Mouse (Mus musculus): Measurements from ENCODE around the gene Serbp1. TPM values are rescaled to one million over a fixed set of nuclear protein-coding genes. Genes with fewer than 3 reads are reported as not detected.

Serbp1 gene
- polyA plus RNA-seq, 1 experiment = 179 TPM

- no peak overlapping the region for H3K27ac ChIP-seq (ENCODE audit: insufficient read depth, low read length)
- no peak overlapping the region for H3K4me3 ChIP-seq (ENCODE audit: insufficient read depth, low read length)
- no peaks in the 10 kb centered on the region for H3K4me1 ChIP-seq (ENCODE audit: control insufficient read depth, insufficient read depth, low read length)
- TF ChIP-seq CTCF (IDR thresholded peaks at IDR 0.05; ENCODE audit: extremely low read depth, insufficient read depth, low read length) (no peak), POLR2A (IDR thresholded peaks at IDR 0.05; ENCODE audit: extremely low read depth, insufficient read depth, low read length) (no peak)
These were observed 44.9 kb downstream of the Serbp1 start for GRCm38 (mm10) chr6:67282897-67283296.

DNA sequence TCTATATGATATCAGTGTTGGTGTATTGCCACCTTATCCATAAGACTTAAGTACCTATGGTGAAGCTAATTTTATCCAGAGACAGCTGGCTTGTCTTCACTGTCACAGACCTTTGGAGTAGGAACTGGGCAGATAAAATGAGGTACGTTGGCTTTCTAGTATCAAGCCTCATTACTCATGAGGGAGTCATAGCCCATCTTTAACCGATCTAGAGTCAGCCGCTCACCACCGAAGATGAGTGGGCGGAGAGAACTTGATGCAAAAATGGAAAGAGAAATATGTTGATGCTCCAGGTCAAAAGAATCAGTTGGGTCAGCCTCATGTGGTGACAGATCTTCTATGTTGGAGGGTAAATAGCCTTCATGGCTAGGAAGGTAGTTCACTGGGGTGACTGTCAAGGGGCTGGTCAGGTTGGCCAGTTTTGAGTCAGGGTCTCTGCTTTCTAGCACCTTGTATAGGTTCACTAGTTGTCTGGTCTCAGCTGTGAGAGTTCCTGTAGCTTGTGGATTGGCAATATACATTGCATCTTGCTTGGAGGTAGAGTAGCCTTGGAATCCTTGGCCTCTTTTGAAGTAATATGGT is 54.2 kb downstream of the Serbp1 start:
- TF ChIP-seq CTCF (IDR thresholded peaks at IDR 0.05; ENCODE audit: extremely low read depth, insufficient read depth, low read length) (no peak), POLR2A (IDR thresholded peaks at IDR 0.05; ENCODE audit: extremely low read depth, insufficient read depth, low read length) (no peak)
- Histone ChIP-seq H3K27ac (ENCODE audit: insufficient read depth, low read length) (no peak overlapping the region), H3K4me1 (ENCODE audit: control insufficient read depth, insufficient read depth, low read length) (no peaks in the 10 kb centered on the region; the same call in 1 of the 2 replicates), H3K4me3 (ENCODE audit: insufficient read depth, low read length) (no peak overlapping the region)

DNA sequence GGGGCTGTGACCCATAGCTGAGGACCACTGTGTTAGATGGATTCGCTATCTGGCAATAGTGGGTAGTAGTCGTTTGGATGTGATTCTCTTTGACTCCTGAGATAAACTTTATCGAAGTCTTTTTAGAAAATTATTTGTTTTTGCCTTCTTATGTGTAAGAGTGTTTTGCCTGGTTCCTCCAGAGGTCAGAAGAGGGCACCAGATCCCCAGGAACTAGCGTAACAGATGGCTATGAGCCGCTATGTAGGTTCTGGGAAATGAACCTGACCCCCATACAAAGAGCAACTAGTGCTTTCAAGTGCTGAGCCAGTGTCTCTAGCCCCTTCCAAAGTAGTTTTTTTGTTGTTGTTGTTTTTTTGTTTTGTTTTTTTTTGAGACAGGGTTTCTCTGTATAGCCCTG is 58.1 kb downstream of the Serbp1 start:
- Histone ChIP-seq H3K4me1 (ENCODE audit: control insufficient read depth, insufficient read depth, low read length) (peaks cover 7% of the 10 kb centered on the region; the same call in 1 of the 2 replicates), H3K27ac (ENCODE audit: insufficient read depth, low read length) (no peak overlapping the region), H3K4me3 (ENCODE audit: insufficient read depth, low read length) (no peak overlapping the region)
- TF ChIP-seq POLR2A (IDR thresholded peaks at IDR 0.05; ENCODE audit: extremely low read depth, insufficient read depth, low read length) (no peak), CTCF (IDR thresholded peaks at IDR 0.05; ENCODE audit: extremely low read depth, insufficient read depth, low read length) (no peak)

GRCm38 (mm10) chr6:67298742-67299141 is 60.8 kb downstream of the Serbp1 start:
- Histone ChIP-seq H3K4me3 (ENCODE audit: insufficient read depth, low read length) (no peak overlapping the region), H3K27ac (ENCODE audit: insufficient read depth, low read length) (no peak overlapping the region), H3K4me1 (ENCODE audit: control insufficient read depth, insufficient read depth, low read length) (peaks cover 10% of the 10 kb centered on the region)
- no peak for TF ChIP-seq CTCF (IDR thresholded peaks at IDR 0.05; ENCODE audit: extremely low read depth, insufficient read depth, low read length)
- no peak for TF ChIP-seq POLR2A (IDR thresholded peaks at IDR 0.05; ENCODE audit: extremely low read depth, insufficient read depth, low read length)

DNA sequence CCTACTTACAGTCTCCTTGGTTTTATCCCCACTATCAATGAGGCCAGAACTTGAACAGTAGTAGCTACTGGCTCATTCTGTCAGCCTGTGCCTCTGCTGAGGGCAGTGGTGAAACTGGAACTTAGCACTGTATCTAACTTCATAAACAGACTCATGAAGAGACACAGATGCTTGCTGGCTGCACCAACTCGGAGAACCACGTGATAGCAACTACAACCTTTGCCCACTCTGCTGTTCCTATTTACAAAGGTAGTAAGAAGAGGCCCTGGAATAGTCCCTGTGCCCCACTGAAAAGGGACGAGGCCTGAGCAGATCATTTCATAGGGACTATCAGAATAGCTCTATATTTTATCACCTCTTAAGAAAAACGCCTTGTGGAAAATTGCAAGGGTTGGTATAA is 62.3 kb downstream of the Serbp1 start:
- no peak for TF ChIP-seq POLR2A (IDR thresholded peaks at IDR 0.05; ENCODE audit: extremely low read depth, insufficient read depth, low read length)
- TF ChIP-seq CTCF (IDR thresholded peaks at IDR 0.05; ENCODE audit: extremely low read depth, insufficient read depth, low read length) = no peak
- peaks cover 10% of the 10 kb centered on the region for H3K4me1 ChIP-seq (ENCODE audit: control insufficient read depth, insufficient read depth, low read length)
- no peak overlapping the region for H3K4me3 ChIP-seq (ENCODE audit: insufficient read depth, low read length)
- peak overlapping the region; percentile 28; the same call in 1 of the 2 replicates for H3K27ac ChIP-seq (ENCODE audit: insufficient read depth, low read length)

DNA sequence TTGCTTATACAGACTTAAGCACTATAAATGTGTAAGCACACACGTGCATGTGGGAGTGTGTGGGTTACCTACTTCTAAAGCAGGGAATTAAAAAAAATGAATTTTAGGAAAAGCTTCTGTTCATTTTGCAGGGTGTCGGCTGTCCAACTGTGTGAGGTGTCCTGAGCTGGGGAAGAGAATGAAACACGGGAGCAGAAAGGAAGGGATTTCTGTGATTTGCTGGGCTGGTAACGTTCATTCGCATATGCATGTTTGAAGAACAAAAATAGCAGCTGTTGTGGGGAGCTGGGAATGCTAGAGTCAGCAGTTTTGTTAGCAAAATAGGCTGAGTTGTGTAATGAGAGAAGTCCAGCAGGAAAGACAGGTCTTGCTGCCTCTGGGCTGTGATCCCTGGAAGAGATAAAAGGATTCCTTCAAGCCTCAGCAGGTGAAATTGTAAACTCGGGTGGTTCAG is 62.8 kb downstream of the Serbp1 start:
- Histone ChIP-seq H3K27ac (ENCODE audit: insufficient read depth, low read length) (peak overlapping the region; percentile 5; the same call in 1 of the 2 replicates), H3K4me3 (ENCODE audit: insufficient read depth, low read length) (no peak overlapping the region), H3K4me1 (ENCODE audit: control insufficient read depth, insufficient read depth, low read length) (peaks cover 10% of the 10 kb centered on the region)
- TF ChIP-seq POLR2A (IDR thresholded peaks at IDR 0.05; ENCODE audit: extremely low read depth, insufficient read depth, low read length) = no peak
- no peak for TF ChIP-seq CTCF (IDR thresholded peaks at IDR 0.05; ENCODE audit: extremely low read depth, insufficient read depth, low read length)

DNA sequence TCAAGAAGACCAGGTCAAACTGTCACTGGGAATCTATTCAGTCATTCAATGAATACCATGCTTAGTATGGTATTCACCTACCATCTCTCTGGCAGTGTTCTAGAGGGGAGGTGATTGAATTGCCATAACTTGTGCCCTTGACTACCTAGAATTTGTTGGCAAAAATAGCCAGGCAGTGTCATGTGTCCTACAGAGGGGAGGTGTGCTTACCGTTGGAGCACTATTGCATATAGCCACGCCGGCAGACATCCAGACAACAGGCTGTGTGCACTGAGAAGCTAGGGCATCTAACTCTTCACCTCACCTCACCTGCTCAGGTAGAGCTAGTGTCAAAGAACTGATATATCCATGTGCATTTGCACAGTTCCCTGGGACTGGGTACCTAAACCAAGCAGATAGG is 63.3 kb downstream of the Serbp1 start:
- H3K27ac ChIP-seq (ENCODE audit: insufficient read depth, low read length) = peak overlapping the region; percentile 5; the same call in 1 of the 2 replicates
- peaks cover 10% of the 10 kb centered on the region for H3K4me1 ChIP-seq (ENCODE audit: control insufficient read depth, insufficient read depth, low read length)
- H3K4me3 ChIP-seq (ENCODE audit: insufficient read depth, low read length) = no peak overlapping the region
- TF ChIP-seq POLR2A (IDR thresholded peaks at IDR 0.05; ENCODE audit: extremely low read depth, insufficient read depth, low read length) (no peak), CTCF (IDR thresholded peaks at IDR 0.05; ENCODE audit: extremely low read depth, insufficient read depth, low read length) (no peak)

DNA sequence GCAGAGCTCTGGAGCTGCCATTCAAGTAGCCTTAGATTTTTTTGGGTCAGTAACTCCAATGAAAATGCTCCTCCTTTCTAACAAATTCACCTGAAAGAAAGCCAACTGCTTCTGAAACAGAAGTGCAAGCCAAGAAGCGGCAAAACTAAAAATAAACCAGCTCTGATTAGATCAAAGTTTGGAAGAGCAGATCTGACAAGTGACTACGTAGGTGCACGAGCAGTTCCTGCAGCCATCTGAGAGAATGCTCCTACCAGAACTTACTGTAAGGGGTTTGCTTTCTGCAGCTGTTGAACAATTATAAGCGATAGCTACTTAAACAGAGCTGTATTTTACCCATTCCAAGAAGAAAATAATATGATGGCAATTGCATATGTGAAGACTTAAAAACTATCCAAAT is 64.5 kb downstream of the Serbp1 start:
- Histone ChIP-seq H3K4me3 (ENCODE audit: insufficient read depth, low read length) (no peak overlapping the region), H3K4me1 (ENCODE audit: control insufficient read depth, insufficient read depth, low read length) (peaks cover 10% of the 10 kb centered on the region), H3K27ac (ENCODE audit: insufficient read depth, low read length) (no peak overlapping the region)
- TF ChIP-seq POLR2A (IDR thresholded peaks at IDR 0.05; ENCODE audit: extremely low read depth, insufficient read depth, low read length) = no peak
- no peak for TF ChIP-seq CTCF (IDR thresholded peaks at IDR 0.05; ENCODE audit: extremely low read depth, insufficient read depth, low read length)

- Histone ChIP-seq H3K4me1 (ENCODE audit: control insufficient read depth, insufficient read depth, low read length) (peaks cover 10% of the 10 kb centered on the region), H3K27ac (ENCODE audit: insufficient read depth, low read length) (no peak overlapping the region), H3K4me3 (ENCODE audit: insufficient read depth, low read length) (no peak overlapping the region)
- no peak for TF ChIP-seq POLR2A (IDR thresholded peaks at IDR 0.05; ENCODE audit: extremely low read depth, insufficient read depth, low read length)
- TF ChIP-seq CTCF (IDR thresholded peaks at IDR 0.05; ENCODE audit: extremely low read depth, insufficient read depth, low read length) = no peak
These were observed 65.2 kb downstream of the Serbp1 start for GRCm38 (mm10) chr6:67303210-67303609.

- no peak overlapping the region for H3K27ac ChIP-seq (ENCODE audit: insufficient read depth, low read length)
- no peak for TF ChIP-seq POLR2A (IDR thresholded peaks at IDR 0.05; ENCODE audit: extremely low read depth, insufficient read depth, low read length)
- no peak overlapping the region for H3K4me3 ChIP-seq (ENCODE audit: insufficient read depth, low read length)
- no peaks in the 10 kb centered on the region; the same call in 1 of the 2 replicates for H3K4me1 ChIP-seq (ENCODE audit: control insufficient read depth, insufficient read depth, low read length)
These were observed 71.0 kb downstream of the Serbp1 start for GRCm38 (mm10) chr6:67308994-67309393.

Measured in cortical plate, adult 2 months (tissue).